Mouse (Mus musculus) heart, embryonic 11.5 days (tissue): Measurements from ENCODE around the gene Lrriq3. TPM values are rescaled to one million over a fixed set of nuclear protein-coding genes. Genes with fewer than 3 reads are reported as not detected.

Experiments used
- ATAC-seq: fragments of 200-750 bp; cut with Nextera tagmentation; replicated peaks from 2 replicates; pipeline ENCODE4 v1.8.0; 2017; ENCODE audit warnings: moderate library complexity; ENCODE audit not compliant: insufficient number of reproducible peaks, low FRiP score, low TSS enrichment
- H3K27ac ChIP-seq: fragments of 300-500 bp; sonication (generic); 2 replicates; pipeline ENCODE4 v1.5.1; 2014; ENCODE audit warnings: mild to moderate bottlenecking, low read depth, low read length
- H3K27me3 ChIP-seq: fragments of 300-500 bp; sonication (generic); 2 replicates; pipeline ENCODE4 v1.6.1; 2014; ENCODE audit warnings: mild to moderate bottlenecking, low read length, mixed read lengths; ENCODE audit not compliant: control insufficient read depth, insufficient read depth
- H3K36me3 ChIP-seq: fragments of 300-500 bp; sonication (generic); 2 replicates; pipeline ENCODE4 v1.6.1; 2014; ENCODE audit warnings: mild to moderate bottlenecking, low read length, moderate library complexity, mixed read lengths; ENCODE audit not compliant: control insufficient read depth, insufficient read depth
- H3K4me1 ChIP-seq: fragments of 300-500 bp; sonication (generic); 2 replicates; pipeline ENCODE4 v1.6.1; 2014; ENCODE audit warnings: low read length; ENCODE audit not compliant: control insufficient read depth, insufficient read depth
- H3K4me2 ChIP-seq: fragments of 300-500 bp; sonication (generic); 2 replicates; pipeline ENCODE4 v1.6.1; 2014; ENCODE audit warnings: mild to moderate bottlenecking, moderate library complexity
- H3K4me3 ChIP-seq: fragments of 300-500 bp; sonication (generic); 2 replicates; pipeline ENCODE4 v1.5.1; 2014; ENCODE audit warnings: low read depth, low read length
- H3K9ac ChIP-seq: fragments of 300-500 bp; sonication (generic); 2 replicates; pipeline ENCODE4 v1.6.1; 2014; ENCODE audit warnings: mild to moderate bottlenecking, low read depth, low read length, moderate library complexity
- H3K9me3 ChIP-seq: fragments of 300-500 bp; sonication (generic); replicated peaks from 2 replicates; pipeline ENCODE4 v1.6.1; 2016; ENCODE audit warnings: low read length; ENCODE audit not compliant: control insufficient read depth
- WGBS: fragments of 180-500 bp; shearing (Covaris S2); extraction: QIAGEN DNeasy Blood & Tissue Kit; methylation state at CpG from one replicate; pipeline ENCODE4 v1.1.7; 2014; ENCODE audit not compliant: insufficient replicate concordance; 5-methylcytosine and 5-hydroxymethylcytosine counted together
- polyA plus RNA-seq: library from polyadenylated mRNA; unstranded; fragments of >200 nt; fragmentation: Nextera tagmentation; extraction: Ambion mirVana; gene quantifications from 2 replicates; pipeline ENCODE4 v1.2.1, GENCODE M21; 2014

Gene Lrriq3
- polyA plus RNA-seq, 1 experiment from 2014 or later: 0.87 TPM

- Histone ChIP-seq H3K4me2 (no peak overlapping the region), H3K36me3 (no peaks in the 10 kb centered on the region), H3K27ac (no peak overlapping the region), H3K9me3 (no peaks in the 10 kb centered on the region), H3K4me1 (no peaks in the 10 kb centered on the region), H3K27me3 (no peaks in the 10 kb centered on the region), H3K9ac (no peak overlapping the region), H3K4me3 (no peak overlapping the region)
- 88% methylated on average over 2 of the region's 2 CpGs for WGBS
- ATAC-seq: no peak
Measured at GRCm38 (mm10) chr3:155186456-155186855, 93.2 kb downstream of the Lrriq3 start.

GRCm38 (mm10) chr3:155188857-155189256, 95.6 kb downstream of the Lrriq3 start:
- H3K4me1 ChIP-seq: no peaks in the 10 kb centered on the region
- no peak overlapping the region for H3K4me2 ChIP-seq
- 46% methylated on average over 2 of the region's 2 CpGs for WGBS
- no peaks in the 10 kb centered on the region for H3K9me3 ChIP-seq
- no peak overlapping the region for H3K4me3 ChIP-seq
- H3K9ac ChIP-seq: no peak overlapping the region
- H3K27ac ChIP-seq: no peak overlapping the region
- H3K27me3 ChIP-seq: no peaks in the 10 kb centered on the region
- no peaks in the 10 kb centered on the region for H3K36me3 ChIP-seq
- ATAC-seq: peak; percentile 55; the same call in 1 of the 2 replicates

GRCm38 (mm10) chr3:155234919-155235318, 141.7 kb downstream of the Lrriq3 start:
- Histone ChIP-seq H3K27me3 (no peaks in the 10 kb centered on the region), H3K4me3 (no peak overlapping the region), H3K9ac (no peak overlapping the region), H3K9me3 (no peaks in the 10 kb centered on the region), H3K4me2 (no peak overlapping the region), H3K36me3 (no peaks in the 10 kb centered on the region), H3K4me1 (no peaks in the 10 kb centered on the region), H3K27ac (no peak overlapping the region)
- ATAC-seq: no peak
- WGBS: 11% methylated on average over 1 of the region's 1 CpGs

DNA sequence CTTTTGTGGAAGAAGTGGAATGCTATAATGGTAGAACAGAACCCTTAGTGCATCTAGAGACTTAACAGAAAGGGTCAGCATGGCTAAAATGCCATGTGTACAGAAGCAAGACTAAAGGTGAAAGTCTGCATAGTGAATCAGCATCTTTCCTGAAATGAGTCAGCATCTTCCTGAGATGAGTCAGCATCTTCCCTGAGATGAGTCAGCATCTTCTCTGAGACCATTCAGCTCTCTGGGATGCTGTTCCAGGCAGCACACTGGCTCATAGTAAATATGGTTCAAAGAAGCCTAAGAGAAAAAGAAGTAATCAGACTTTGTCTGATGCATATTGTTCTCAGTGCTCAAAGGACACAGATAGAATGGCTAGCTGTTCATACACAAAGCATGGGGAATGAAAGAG, 142.3 kb downstream of the Lrriq3 start:
- Histone ChIP-seq H3K9me3 (no peaks in the 10 kb centered on the region), H3K4me2 (no peak overlapping the region), H3K4me3 (no peak overlapping the region), H3K27ac (no peak overlapping the region), H3K27me3 (no peaks in the 10 kb centered on the region), H3K36me3 (no peaks in the 10 kb centered on the region), H3K9ac (no peak overlapping the region), H3K4me1 (no peaks in the 10 kb centered on the region)
- ATAC-seq: no peak

Other genes with a start within 250 kb of the Lrriq3 start
- gene Tnni3k, start 38.0 kb upstream of the Lrriq3 start, polyA plus RNA-seq: 33.7 and 38.8 TPM in 2 replicates
- gene Fpgt, start within 50 bp of the Lrriq3 start, polyA plus RNA-seq: 13.0 and 14.4 TPM in 2 replicates